Mouse (Mus musculus): Measurements from ENCODE around the gene Mgme1. TPM values are rescaled to one million over a fixed set of nuclear protein-coding genes. Genes with fewer than 3 reads are reported as not detected.
A peak's percentile ranks its signal among the peaks of the same experiment; 100 is the strongest.

Gene Mgme1
- polyA plus RNA-seq, 1 experiment from 2014 or later, result 22.6 TPM

DNA sequence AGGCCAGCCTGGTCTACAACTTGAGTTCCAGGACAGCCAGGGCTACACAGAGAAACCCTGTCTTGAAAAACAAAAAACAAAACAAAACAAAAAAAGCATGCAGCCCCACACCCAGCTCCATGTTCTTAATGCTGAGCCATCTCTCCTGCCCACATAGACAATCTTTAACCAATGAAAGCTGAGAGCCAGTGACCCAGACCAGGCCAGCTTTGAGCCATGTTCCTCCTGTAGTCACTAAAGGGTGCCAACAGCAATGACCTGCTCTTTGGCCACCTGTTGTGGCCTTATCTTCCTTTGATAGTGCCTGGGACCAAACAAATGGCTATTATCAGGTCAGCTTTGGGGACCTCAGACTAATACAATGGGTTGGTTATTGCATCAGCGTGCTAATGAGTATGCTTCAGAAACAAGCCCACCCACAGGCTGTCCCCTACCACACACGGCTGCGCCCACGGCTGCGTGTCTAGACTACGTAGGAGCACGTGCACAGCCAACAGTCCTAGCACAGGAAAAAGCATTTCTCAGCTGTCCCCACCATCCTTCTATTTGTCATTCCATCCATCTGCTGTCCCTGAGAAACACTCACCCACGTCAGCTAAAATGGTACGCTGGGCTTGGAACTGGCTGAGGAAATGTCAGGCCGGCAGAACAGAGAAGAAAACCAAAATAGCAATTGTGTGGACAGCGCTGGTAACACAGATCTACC, 21.3 kb downstream of the Mgme1 start:
- no peak overlapping the region for H3K27ac ChIP-seq
- no peak overlapping the region for H3K4me3 ChIP-seq
- ATAC-seq (ENCODE audit: low FRiP score, low read depth), result no peak
- no peak overlapping the region for H3K4me2 ChIP-seq (replicated peaks)
- WGBS, result 84% methylated on average over 11 of the region's 11 CpGs
- no peaks in the 10 kb centered on the region for H3K9me3 ChIP-seq
- H3K36me3 ChIP-seq, result no peaks in the 10 kb centered on the region
- no peaks in the 10 kb centered on the region for H3K27me3 ChIP-seq
- no peaks in the 10 kb centered on the region for H3K4me1 ChIP-seq
- H3K9ac ChIP-seq, result no peak overlapping the region

- no peaks in the 10 kb centered on the region for H3K27me3 ChIP-seq
- no peaks in the 10 kb centered on the region for H3K36me3 ChIP-seq
- no peak overlapping the region for H3K4me2 ChIP-seq (replicated peaks)
- no peaks in the 10 kb centered on the region for H3K9me3 ChIP-seq
- H3K4me3 ChIP-seq, result no peak overlapping the region
- no peak overlapping the region for H3K9ac ChIP-seq
- no peak overlapping the region for H3K27ac ChIP-seq
- 66% methylated on average over 9 of the region's 9 CpGs for WGBS
- H3K4me1 ChIP-seq, result no peaks in the 10 kb centered on the region
- no peak for ATAC-seq (ENCODE audit: low FRiP score, low read depth)
These were observed 24.8 kb downstream of the Mgme1 start for GRCm38 (mm10) chr2:144295145-144295735.

- H3K9ac ChIP-seq, result no peak overlapping the region
- H3K4me3 ChIP-seq, result no peak overlapping the region
- no peak for ATAC-seq (ENCODE audit: low FRiP score, low read depth)
- H3K27me3 ChIP-seq, result no peaks in the 10 kb centered on the region
- no peak overlapping the region for H3K4me2 ChIP-seq (replicated peaks)
- WGBS, result 71% methylated on average over 9 of the region's 9 CpGs
- H3K4me1 ChIP-seq, result no peaks in the 10 kb centered on the region
- H3K36me3 ChIP-seq, result no peaks in the 10 kb centered on the region
- no peaks in the 10 kb centered on the region for H3K9me3 ChIP-seq
- no peak overlapping the region for H3K27ac ChIP-seq
These were observed 29.5 kb downstream of the Mgme1 start for GRCm38 (mm10) chr2:144299749-144300669.

GRCm38 (mm10) chr2:144301101-144301500, 30.6 kb downstream of the Mgme1 start:
- WGBS, result 92% methylated on average over 11 of the region's 11 CpGs
- no peak overlapping the region for H3K4me3 ChIP-seq
- H3K27me3 ChIP-seq, result no peaks in the 10 kb centered on the region
- no peak overlapping the region for H3K9ac ChIP-seq
- no peak overlapping the region for H3K27ac ChIP-seq
- no peak overlapping the region for H3K4me2 ChIP-seq (replicated peaks)
- 0 out of 2 replicates have a peak, but pooled peaks cover under 1% of the 10 kb centered on the region for H3K4me1 ChIP-seq
- H3K9me3 ChIP-seq, result no peaks in the 10 kb centered on the region
- no peaks in the 10 kb centered on the region for H3K36me3 ChIP-seq
- no peak for ATAC-seq (ENCODE audit: low FRiP score, low read depth)

- Histone ChIP-seq H3K27me3 (no peaks in the 10 kb centered on the region), H3K36me3 (no peaks in the 10 kb centered on the region), H3K9ac (no peak overlapping the region), H3K27ac (no peak overlapping the region), H3K4me1 (0 out of 2 replicates have a peak, but pooled peaks cover 2% of the 10 kb centered on the region), H3K4me3 (no peak overlapping the region), H3K4me2 (replicated peaks) (no peak overlapping the region), H3K9me3 (no peaks in the 10 kb centered on the region)
- no peak; the same call in 1 of the 2 replicates for ATAC-seq (ENCODE audit: low FRiP score, low read depth)
- 49% methylated on average over 18 of the region's 18 CpGs for WGBS
These were observed 35.3 kb downstream of the Mgme1 start for GRCm38 (mm10) chr2:144305721-144306294.

GRCm38 (mm10) chr2:144308561-144308960, 38.1 kb downstream of the Mgme1 start:
- Histone ChIP-seq H3K4me3 (no peak overlapping the region), H3K27ac (no peak overlapping the region), H3K36me3 (no peaks in the 10 kb centered on the region), H3K9ac (no peak overlapping the region), H3K4me2 (replicated peaks) (no peak overlapping the region), H3K27me3 (no peaks in the 10 kb centered on the region), H3K4me1 (0 out of 2 replicates have a peak, but pooled peaks cover 2% of the 10 kb centered on the region), H3K9me3 (no peaks in the 10 kb centered on the region)
- WGBS, result 61% methylated on average over 8 of the region's 8 CpGs
- no peak for ATAC-seq (ENCODE audit: low FRiP score, low read depth)

DNA sequence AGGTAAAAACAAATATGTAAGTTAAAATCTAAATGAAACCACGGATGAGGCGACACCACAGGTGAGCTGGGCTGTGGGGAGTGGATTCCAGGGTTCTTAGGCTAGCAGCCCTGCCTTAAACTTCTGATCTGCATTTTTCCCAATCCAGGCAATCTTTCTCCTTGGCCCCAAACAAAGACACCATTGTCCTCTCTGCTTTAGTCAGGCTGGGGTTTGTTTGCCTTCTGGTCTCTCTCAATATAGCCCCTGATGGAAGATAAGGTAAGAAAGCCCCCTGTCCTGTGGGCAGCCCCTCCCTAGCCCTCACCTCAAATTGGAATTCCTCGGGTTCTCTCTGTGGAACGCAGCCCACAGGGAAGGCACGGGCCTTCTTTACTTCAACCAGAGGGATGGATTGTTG, 39.8 kb downstream of the Mgme1 start:
- H3K4me3 ChIP-seq, result no peak overlapping the region
- WGBS, result 46% methylated on average over 5 of the region's 5 CpGs
- H3K4me1 ChIP-seq, result 0 out of 2 replicates have a peak, but pooled peaks cover 2% of the 10 kb centered on the region

DNA sequence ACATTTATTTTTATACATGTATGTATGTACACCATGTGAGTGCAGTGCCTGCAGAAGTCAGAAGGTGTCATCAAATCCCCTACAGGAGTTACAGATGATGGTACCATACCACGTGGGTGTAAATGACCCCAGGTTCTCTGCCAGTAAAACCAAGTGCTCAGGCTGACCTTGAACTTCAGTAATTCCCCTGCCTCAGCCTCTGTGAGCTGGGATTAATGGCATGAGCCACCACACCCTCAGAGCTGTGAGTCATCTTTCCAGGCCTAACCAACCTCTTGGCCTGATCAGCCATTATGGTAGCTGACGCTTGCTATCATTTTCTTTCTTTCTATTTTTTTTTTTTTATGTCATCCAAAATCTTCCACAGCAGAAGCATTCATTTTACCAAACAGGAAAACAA, 40.9 kb downstream of the Mgme1 start:
- no peak for ATAC-seq (ENCODE audit: low FRiP score, low read depth)
- H3K36me3 ChIP-seq, result no peaks in the 10 kb centered on the region
- H3K9ac ChIP-seq, result no peak overlapping the region
- H3K4me1 ChIP-seq, result no peaks in the 10 kb centered on the region
- H3K4me2 ChIP-seq (replicated peaks), result no peak overlapping the region
- no peaks in the 10 kb centered on the region for H3K27me3 ChIP-seq
- H3K9me3 ChIP-seq, result no peaks in the 10 kb centered on the region
- no peak overlapping the region for H3K27ac ChIP-seq
- no peak overlapping the region for H3K4me3 ChIP-seq
- 82% methylated on average over 2 of the region's 2 CpGs for WGBS

More for the DNA sequence above, 39.8 kb downstream of the Mgme1 start:
- Histone ChIP-seq H3K9me3 (no peaks in the 10 kb centered on the region), H3K9ac (no peak overlapping the region), H3K27me3 (no peaks in the 10 kb centered on the region), H3K36me3 (no peaks in the 10 kb centered on the region), H3K4me2 (replicated peaks) (no peak overlapping the region), H3K27ac (no peak overlapping the region)
- no peak for ATAC-seq (ENCODE audit: low FRiP score, low read depth)

DNA sequence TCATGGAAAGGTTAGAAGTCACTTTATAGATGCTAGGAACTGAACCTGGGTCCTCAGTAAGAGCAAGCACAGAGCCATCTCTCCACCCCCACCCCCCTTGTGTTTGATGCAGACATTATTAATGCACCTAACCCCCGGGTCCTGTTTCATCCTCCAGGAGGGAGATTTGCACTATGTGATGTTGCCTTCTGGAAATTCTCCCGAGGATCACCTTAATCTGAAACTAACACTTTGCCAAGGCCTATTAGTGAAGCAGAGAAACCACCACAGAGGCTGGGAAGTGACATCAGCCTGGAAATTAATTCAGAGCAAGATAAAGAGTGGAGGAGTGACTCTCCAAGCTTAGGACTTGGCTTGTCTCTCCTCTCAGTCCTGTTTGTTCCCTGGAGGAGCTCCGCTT, 53.8 kb downstream of the Mgme1 start:
- Histone ChIP-seq H3K9ac (no peak overlapping the region), H3K4me2 (replicated peaks) (no peak overlapping the region), H3K4me1 (no peaks in the 10 kb centered on the region), H3K4me3 (no peak overlapping the region), H3K36me3 (no peaks in the 10 kb centered on the region), H3K9me3 (no peaks in the 10 kb centered on the region), H3K27me3 (peaks cover 20% of the 10 kb centered on the region), H3K27ac (no peak overlapping the region)
- no peak for ATAC-seq (ENCODE audit: low FRiP score, low read depth)
- 49% methylated on average over 3 of the region's 3 CpGs for WGBS

DNA sequence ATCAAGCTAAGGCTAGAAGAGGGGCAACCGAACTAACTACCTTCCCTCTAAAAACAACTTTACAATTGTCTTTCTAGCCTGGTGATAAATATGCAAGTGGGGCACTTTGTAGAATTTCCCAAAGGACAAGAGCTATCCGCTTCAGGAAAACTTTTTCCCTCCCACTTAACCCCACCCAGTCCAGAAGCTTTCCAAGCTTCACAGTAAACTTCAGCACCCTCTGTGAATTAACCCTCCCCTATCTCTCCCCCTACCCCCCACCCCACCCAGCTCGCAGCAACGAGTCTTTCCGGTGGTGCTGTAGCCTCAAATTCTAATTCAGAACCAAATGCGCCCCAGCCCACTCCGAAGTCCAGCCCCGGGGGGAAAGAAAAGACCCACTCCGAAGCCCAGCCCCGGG, 59.0 kb downstream of the Mgme1 start:
- Histone ChIP-seq H3K27me3 (peaks cover 73% of the 10 kb centered on the region), H3K4me1 (peaks cover 36% of the 10 kb centered on the region), H3K4me2 (replicated peaks) (peak overlapping the region; percentile 97), H3K36me3 (no peaks in the 10 kb centered on the region), H3K9ac (no peak overlapping the region), H3K27ac (no peak overlapping the region), H3K4me3 (peak overlapping the region; percentile 60; the same call in 1 of the 2 replicates), H3K9me3 (no peaks in the 10 kb centered on the region)
- under 1% methylated on average over 9 of the region's 10 CpGs for WGBS
- ATAC-seq (ENCODE audit: low FRiP score, low read depth), result no peak

DNA sequence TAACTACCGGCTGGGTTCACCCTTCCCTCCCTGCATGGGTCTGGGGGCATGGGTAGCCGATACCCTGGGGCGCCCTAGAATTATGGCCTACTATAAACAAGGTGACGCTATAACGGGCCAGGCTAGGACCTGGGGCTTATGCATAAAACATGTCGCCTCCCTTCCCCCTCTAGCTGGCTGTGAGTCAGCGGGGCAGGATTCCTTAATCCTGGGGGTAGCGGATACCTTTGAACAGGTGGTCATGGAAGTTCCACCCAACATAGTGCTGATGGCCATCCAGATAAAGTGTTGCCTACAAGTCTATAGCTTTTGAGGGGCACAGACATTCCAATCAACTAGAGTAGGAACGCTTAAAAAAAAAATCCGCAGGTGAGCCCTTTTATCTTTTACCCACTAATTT, 59.5 kb downstream of the Mgme1 start:
- Histone ChIP-seq H3K4me1 (peaks cover 36% of the 10 kb centered on the region), H3K4me3 (peak overlapping the region; percentile 60), H3K4me2 (replicated peaks) (peak overlapping the region; percentile 97), H3K9ac (no peak overlapping the region), H3K27me3 (peaks cover 78% of the 10 kb centered on the region), H3K27ac (no peak overlapping the region), H3K36me3 (no peaks in the 10 kb centered on the region), H3K9me3 (no peaks in the 10 kb centered on the region)
- no peak for ATAC-seq (ENCODE audit: low FRiP score, low read depth)
- 2% methylated on average over 10 of the region's 10 CpGs for WGBS
